Mouse (Mus musculus) effector memory CD4-positive, alpha-beta T cell, adult 7 months (primary cell): ENCODE results near the gene Proser2. TPM values are rescaled to one million over a fixed set of nuclear protein-coding genes. Genes with fewer than 3 reads are reported as not detected.

Source experiments
- polyA plus RNA-seq: library from polyadenylated mRNA; unstranded; fragments of 100-300 nt; shearing (Covaris generic); gene quantifications from one replicate; pipeline ENCODE4 v1.2.1, GENCODE M21; 2017

Proser2 gene
- polyA plus RNA-seq = 1.2 TPM

GRCm38 (mm10) chr2:6129555-6130355, at the start of gene Proser2:
TSS of gene Proser2 (minus strand) at chr2:6130211.

Other genes with a start within 250 kb of the Proser2 start
- 15.7 TPM for gene Sec61a2, start 234.8 kb downstream of the Proser2 start, polyA plus RNA-seq
- not detected for gene Dhtkd1, start 187.4 kb downstream of the Proser2 start, polyA plus RNA-seq
- 14.0 TPM for gene Upf2, start 178.7 kb downstream of the Proser2 start, polyA plus RNA-seq
- gene Echdc3, start 82.8 kb upstream of the Proser2 start, polyA plus RNA-seq = not detected
- gene Usp6nl, start 192.5 kb upstream of the Proser2 start, polyA plus RNA-seq = 24.1 TPM